Mouse (Mus musculus): ENCODE measurements around the gene Snx22. TPM values are rescaled to one million over a fixed set of nuclear protein-coding genes. Genes with fewer than 3 reads are reported as not detected.

The Snx22 gene
- polyA plus RNA-seq, 1 experiment from 2014 or later: 9.0 TPM

- H3K9me3 ChIP-seq (ENCODE audit: control insufficient read depth, low read length): no peaks in the 10 kb centered on the region
- H3K4me3 ChIP-seq (replicated peaks; ENCODE audit: low read length): no peak overlapping the region
- ATAC-seq (ENCODE audit: low FRiP score): no peak
- H3K4me1 ChIP-seq (replicated peaks; ENCODE audit: control insufficient read depth, insufficient read depth, low read length): no peaks in the 10 kb centered on the region
- no peak overlapping the region for H3K9ac ChIP-seq
- peaks cover 33% of the 10 kb centered on the region for H3K36me3 ChIP-seq (replicated peaks; ENCODE audit: control insufficient read depth, insufficient read depth)
- no peak overlapping the region for H3K4me2 ChIP-seq (replicated peaks)
- H3K27me3 ChIP-seq (ENCODE audit: control insufficient read depth, insufficient read depth, low read length): no peaks in the 10 kb centered on the region
- no peak for DNase-seq (ENCODE audit: low spot score)
- no peak overlapping the region for H3K27ac ChIP-seq
- 92% methylated on average over 4 of the region's 4 CpGs for WGBS
These were observed 27.2 kb downstream of the Snx22 start for GRCm38 (mm10) chr9:66042331-66042730.

- Histone ChIP-seq H3K27me3 (ENCODE audit: control insufficient read depth, insufficient read depth, low read length) (no peaks in the 10 kb centered on the region), H3K9me3 (ENCODE audit: control insufficient read depth, low read length) (no peaks in the 10 kb centered on the region), H3K9ac (no peak overlapping the region), H3K36me3 (replicated peaks; ENCODE audit: control insufficient read depth, insufficient read depth) (peaks cover 40% of the 10 kb centered on the region), H3K4me2 (replicated peaks) (no peak overlapping the region), H3K4me1 (replicated peaks; ENCODE audit: control insufficient read depth, insufficient read depth, low read length) (no peaks in the 10 kb centered on the region), H3K27ac (no peak overlapping the region), H3K4me3 (replicated peaks; ENCODE audit: low read length) (no peak overlapping the region)
- ATAC-seq (ENCODE audit: low FRiP score) (no peak), DNase-seq (ENCODE audit: low spot score) (no peak)
- 93% methylated on average over 3 of the region's 3 CpGs for WGBS
These were observed 28.7 kb downstream of the Snx22 start for GRCm38 (mm10) chr9:66040801-66041200.

GRCm38 (mm10) chr9:66039290-66039689 lies 30.2 kb downstream of the Snx22 start:
- Histone ChIP-seq H3K9me3 (ENCODE audit: control insufficient read depth, low read length) (no peaks in the 10 kb centered on the region), H3K4me3 (replicated peaks; ENCODE audit: low read length) (no peak overlapping the region), H3K4me2 (replicated peaks) (no peak overlapping the region), H3K36me3 (replicated peaks; ENCODE audit: control insufficient read depth, insufficient read depth) (peaks cover 51% of the 10 kb centered on the region), H3K9ac (no peak overlapping the region), H3K4me1 (replicated peaks; ENCODE audit: control insufficient read depth, insufficient read depth, low read length) (no peaks in the 10 kb centered on the region), H3K27ac (no peak overlapping the region), H3K27me3 (ENCODE audit: control insufficient read depth, insufficient read depth, low read length) (no peaks in the 10 kb centered on the region)
- WGBS: 92% methylated on average over 4 of the region's 4 CpGs
- no peak for ATAC-seq (ENCODE audit: low FRiP score)
- DNase-seq (ENCODE audit: low spot score): no peak

DNA sequence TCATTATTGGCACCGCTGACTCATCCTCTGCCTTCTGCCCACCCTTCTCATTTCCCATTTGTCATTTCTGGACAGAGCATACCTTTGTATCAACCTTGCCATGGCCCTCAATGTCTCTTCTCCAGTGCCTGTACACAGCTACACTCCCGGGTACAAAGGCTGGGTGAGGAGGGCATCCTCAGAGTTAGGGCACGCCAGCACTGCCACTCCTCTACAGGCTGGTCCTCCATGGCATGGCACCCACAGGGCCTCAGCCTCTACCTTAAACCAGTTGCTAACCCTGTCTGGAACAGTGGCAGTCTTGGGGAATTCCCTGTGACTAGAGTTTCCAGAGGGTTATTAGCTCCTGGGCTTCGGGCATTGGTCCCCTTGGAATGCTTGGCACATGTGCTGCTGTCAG lies 30.9 kb downstream of the Snx22 start:
- H3K9me3 ChIP-seq (ENCODE audit: control insufficient read depth, low read length): no peaks in the 10 kb centered on the region
- no peak overlapping the region for H3K4me2 ChIP-seq (replicated peaks)
- peaks cover 54% of the 10 kb centered on the region for H3K36me3 ChIP-seq (replicated peaks; ENCODE audit: control insufficient read depth, insufficient read depth)
- no peak overlapping the region for H3K9ac ChIP-seq
- no peaks in the 10 kb centered on the region for H3K4me1 ChIP-seq (replicated peaks; ENCODE audit: control insufficient read depth, insufficient read depth, low read length)
- H3K4me3 ChIP-seq (replicated peaks; ENCODE audit: low read length): no peak overlapping the region
- no peaks in the 10 kb centered on the region for H3K27me3 ChIP-seq (ENCODE audit: control insufficient read depth, insufficient read depth, low read length)
- 94% methylated on average over 4 of the region's 4 CpGs for WGBS
- H3K27ac ChIP-seq: no peak overlapping the region
- ATAC-seq (ENCODE audit: low FRiP score) (no peak), DNase-seq (ENCODE audit: low spot score) (no peak)

- no peak overlapping the region for H3K4me3 ChIP-seq (replicated peaks; ENCODE audit: low read length)
- H3K4me1 ChIP-seq (replicated peaks; ENCODE audit: control insufficient read depth, insufficient read depth, low read length): no peaks in the 10 kb centered on the region
- peaks cover 59% of the 10 kb centered on the region for H3K36me3 ChIP-seq (replicated peaks; ENCODE audit: control insufficient read depth, insufficient read depth)
- DNase-seq (ENCODE audit: low spot score) (no peak), ATAC-seq (ENCODE audit: low FRiP score) (no peak)
- H3K9me3 ChIP-seq (ENCODE audit: control insufficient read depth, low read length): no peaks in the 10 kb centered on the region
- WGBS: 91% methylated on average over 4 of the region's 4 CpGs
- H3K9ac ChIP-seq: no peak overlapping the region
- H3K27ac ChIP-seq: no peak overlapping the region
- no peak overlapping the region for H3K4me2 ChIP-seq (replicated peaks)
- no peaks in the 10 kb centered on the region for H3K27me3 ChIP-seq (ENCODE audit: control insufficient read depth, insufficient read depth, low read length)
These were observed 31.4 kb downstream of the Snx22 start for GRCm38 (mm10) chr9:66038082-66038481.

- ATAC-seq (ENCODE audit: low FRiP score): no peak
These were observed 48.9 kb downstream of the Snx22 start for GRCm38 (mm10) chr9:66020601-66021000.

More at GRCm38 (mm10) chr9:66020601-66021000, 48.9 kb downstream of the Snx22 start:
- H3K27me3 ChIP-seq (ENCODE audit: control insufficient read depth, insufficient read depth, low read length): no peaks in the 10 kb centered on the region
- H3K27ac ChIP-seq: no peak overlapping the region
- no peak overlapping the region for H3K4me2 ChIP-seq (replicated peaks)
- H3K9me3 ChIP-seq (ENCODE audit: control insufficient read depth, low read length): no peaks in the 10 kb centered on the region
- no peak for DNase-seq (ENCODE audit: low spot score)
- no peak overlapping the region for H3K9ac ChIP-seq
- H3K4me1 ChIP-seq (replicated peaks; ENCODE audit: control insufficient read depth, insufficient read depth, low read length): no peaks in the 10 kb centered on the region
- peaks cover 20% of the 10 kb centered on the region for H3K36me3 ChIP-seq (replicated peaks; ENCODE audit: control insufficient read depth, insufficient read depth)
- no peak overlapping the region for H3K4me3 ChIP-seq (replicated peaks; ENCODE audit: low read length)

Other genes with a start within 250 kb of the Snx22 start
- gene Zfp609, start 242.2 kb downstream of the Snx22 start, polyA plus RNA-seq (2014; fragmentation: Nextera tagmentation; extraction: Ambion mirVana): 8.0 and 8.8 TPM in 2 replicates
- 18.1 and 18.3 TPM in 2 replicates for gene Pclaf, start 179.5 kb downstream of the Snx22 start, polyA plus RNA-seq (2014; fragmentation: Nextera tagmentation; extraction: Ambion mirVana)
- gene Trip4, start 160.9 kb downstream of the Snx22 start, polyA plus RNA-seq (2014; fragmentation: Nextera tagmentation; extraction: Ambion mirVana): 35.5 and 36.7 TPM in 2 replicates
- gene Csnk1g1, start 160.8 kb downstream of the Snx22 start, polyA plus RNA-seq (2014; fragmentation: Nextera tagmentation; extraction: Ambion mirVana): 23.6 and 28.9 TPM in 2 replicates
- gene Ppib, start 9.5 kb downstream of the Snx22 start, polyA plus RNA-seq (2014; fragmentation: Nextera tagmentation; extraction: Ambion mirVana): 364 and 387 TPM in 2 replicates
- 75.9 and 77.0 TPM in 2 replicates for gene Snx1, start 56.9 kb upstream of the Snx22 start, polyA plus RNA-seq (2014; fragmentation: Nextera tagmentation; extraction: Ambion mirVana)
- gene Ciao2a, start 56.9 kb upstream of the Snx22 start, polyA plus RNA-seq (2014; fragmentation: Nextera tagmentation; extraction: Ambion mirVana): 65.8 and 72.2 TPM in 2 replicates
- gene Dapk2, start 88.5 kb upstream of the Snx22 start, polyA plus RNA-seq (2014; fragmentation: Nextera tagmentation; extraction: Ambion mirVana): 0.59 and 0.80 TPM in 2 replicates

All from hindbrain, embryonic 14.5 days (tissue).